Mouse (Mus musculus): ENCODE results near the gene Zfp219.

DNA sequence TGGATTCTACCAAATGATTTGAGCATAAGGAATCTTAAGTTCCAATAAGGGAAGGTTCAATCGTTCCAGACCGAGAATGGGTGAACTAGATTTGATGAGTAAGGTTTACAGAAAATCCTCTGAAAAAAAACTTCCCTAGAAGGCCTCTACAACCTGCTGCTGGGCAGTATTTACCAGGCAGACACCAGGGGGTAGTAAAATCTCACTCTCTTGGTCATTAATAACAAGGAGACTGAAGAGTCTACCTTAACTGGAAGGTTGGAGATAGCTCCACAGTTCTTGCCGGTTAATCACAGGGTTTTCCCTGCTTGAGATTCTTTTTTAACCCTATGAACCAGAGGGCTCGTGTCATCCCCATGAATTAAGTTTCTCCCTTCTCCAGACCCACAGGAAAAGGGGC lies 37.3 kb downstream of the Zfp219 start:
- TF ChIP-seq CTCF (conservative IDR thresholded peaks at IDR 0.05; ENCODE audit: low read length) (no peak), POU5F1 (IDR thresholded peaks at IDR 0.05; ENCODE audit: borderline replicate concordance, low read length) (no peak)
